11 mouse cellular contexts compared by ENCODE assay signal in genomic region chr17:83889329-83889690, GRCm38 (mm10). TPM values are rescaled to one million over a fixed set of nuclear protein-coding genes. Genes with fewer than 3 reads are reported as not detected.
DNase-seq lines count a peak whose midpoint lies in the region; ATAC-seq and TF ChIP-seq lines count a peak whose summit lies in the region.
"Had no signal": no experiment of that assay in that cellular context is flagged by ENCODE, and none has a peak within 500 bp of the region (broad histone marks: within the 10 kb centered on the region; RNA-seq: fewer than 3 reads in every experiment).

No protein-coding gene starts in this region.

- no peak for TF ChIP-seq CTCF in layer of hippocampus, adult 2 months (conservative IDR thresholded peaks at IDR 0.05)

- no peaks in the 10 kb centered on the region for H3K36me3 ChIP-seq in forebrain, embryonic 15.5 days
- no peaks in the 10 kb centered on the region for H3K36me3 ChIP-seq in forebrain, embryonic 11.5 days (ENCODE audit: control insufficient read depth, insufficient read depth, low read length)
- no peaks in the 10 kb centered on the region for H3K36me3 ChIP-seq in embryonic facial prominence, embryonic 14.5 days (ENCODE audit: control insufficient read depth, insufficient read depth, low read length)
- H3K36me3 ChIP-seq in limb, embryonic 13.5 days: no peaks in the 10 kb centered on the region

- H3K9ac ChIP-seq in forebrain, embryonic 15.5 days (replicated peaks): no peak overlapping the region
- no peak overlapping the region for H3K9ac ChIP-seq in forebrain, embryonic 11.5 days (ENCODE audit: low read length)
- H3K9ac ChIP-seq in embryonic facial prominence, embryonic 14.5 days (ENCODE audit: low read depth, low read length): no peak overlapping the region
- H3K9ac ChIP-seq in limb, embryonic 13.5 days: peak overlapping the region; percentile 8; the same call in 1 of the 2 replicates

- no peaks in the 10 kb centered on the region for H3K9me3 ChIP-seq in forebrain, embryonic 15.5 days
- H3K9me3 ChIP-seq in forebrain, embryonic 11.5 days (ENCODE audit: control insufficient read depth, low read length): no peaks in the 10 kb centered on the region
- H3K9me3 ChIP-seq in embryonic facial prominence, embryonic 14.5 days (ENCODE audit: control insufficient read depth, low read length): no peaks in the 10 kb centered on the region
- no peaks in the 10 kb centered on the region for H3K9me3 ChIP-seq in limb, embryonic 13.5 days

- no peak for DNase-seq in forebrain, embryonic 11.5 days (ENCODE audit: low spot score)
- no peak for DNase-seq in layer of hippocampus, adult 2 months (ENCODE audit: low spot score in 2 of 2)
- no peak for DNase-seq in layer of hippocampus, postnatal 36 days
- no peak for DNase-seq in embryonic facial prominence, embryonic 14.5 days (ENCODE audit: low spot score)
- DNase-seq: right cerebral cortex, postnatal 4 days had no signal

- H3K4me2 ChIP-seq in forebrain, embryonic 15.5 days (replicated peaks): no peak overlapping the region
- H3K4me2 ChIP-seq in forebrain, embryonic 11.5 days (ENCODE audit: low read depth, low read length, severe bottlenecking): no peak overlapping the region
- H3K4me2 ChIP-seq in embryonic facial prominence, embryonic 14.5 days (ENCODE audit: low read depth, low read length): no peak overlapping the region
- 0 out of 2 replicates have a peak overlapping the region, but pooled peaks have one; percentile 12 for H3K4me2 ChIP-seq in limb, embryonic 13.5 days (replicated peaks)

- peak; percentile 55; the same call in 1 of the 2 replicates for ATAC-seq in forebrain, embryonic 15.5 days (replicated peaks)
- ATAC-seq in forebrain, embryonic 11.5 days (replicated peaks; ENCODE audit: low FRiP score): no peak
- no peak for ATAC-seq in embryonic facial prominence, embryonic 14.5 days (ENCODE audit: low read depth)
- ATAC-seq in limb, embryonic 13.5 days (ENCODE audit: low FRiP score, low read depth): no peak
- no peak for ATAC-seq in monocyte, adult 5-6 weeks (replicated peaks; ENCODE audit: insufficient number of reproducible peaks, low FRiP score, low TSS enrichment, poor library complexity, severe bottlenecking)
- ATAC-seq in erythroblast, adult 5-6 weeks (replicated peaks; ENCODE audit: low FRiP score, poor library complexity, severe bottlenecking): no peak

- H3K4me3 ChIP-seq in forebrain, embryonic 15.5 days: no peak overlapping the region
- H3K4me3 ChIP-seq in forebrain, embryonic 11.5 days (ENCODE audit: low read depth, low read length): no peak overlapping the region
- no peak overlapping the region for H3K4me3 ChIP-seq in layer of hippocampus, adult 2 months
- no peak overlapping the region for H3K4me3 ChIP-seq in embryonic facial prominence, embryonic 14.5 days (ENCODE audit: low read depth, low read length)
- no peak overlapping the region for H3K4me3 ChIP-seq in limb, embryonic 13.5 days

- no peaks in the 10 kb centered on the region for H3K27me3 ChIP-seq in forebrain, embryonic 15.5 days
- no peaks in the 10 kb centered on the region for H3K27me3 ChIP-seq in forebrain, embryonic 11.5 days (ENCODE audit: control insufficient read depth, insufficient read depth, low read length)
- no peaks in the 10 kb centered on the region for H3K27me3 ChIP-seq in embryonic facial prominence, embryonic 14.5 days (replicated peaks; ENCODE audit: control insufficient read depth, insufficient read depth, low read length)
- H3K27me3 ChIP-seq in limb, embryonic 13.5 days: no peaks in the 10 kb centered on the region

- peaks cover 20% of the 10 kb centered on the region for H3K4me1 ChIP-seq in forebrain, embryonic 15.5 days
- H3K4me1 ChIP-seq in forebrain, embryonic 11.5 days (replicated peaks; ENCODE audit: control insufficient read depth, insufficient read depth, low read length): no peaks in the 10 kb centered on the region
- H3K4me1 ChIP-seq in embryonic facial prominence, embryonic 14.5 days (ENCODE audit: control insufficient read depth, insufficient read depth, low read length): peaks cover 28% of the 10 kb centered on the region
- H3K4me1 ChIP-seq in limb, embryonic 13.5 days: peaks cover 51% of the 10 kb centered on the region

- H3K27ac ChIP-seq in forebrain, embryonic 15.5 days (replicated peaks): peak overlapping the region; percentile 55
- no peak overlapping the region for H3K27ac ChIP-seq in forebrain, embryonic 11.5 days (ENCODE audit: low read depth, low read length)
- peak overlapping the region; percentile 89 for H3K27ac ChIP-seq in layer of hippocampus, adult 2 months
- H3K27ac ChIP-seq in embryonic facial prominence, embryonic 14.5 days (replicated peaks; ENCODE audit: low read depth, low read length): peak overlapping the region; percentile 80
- peak overlapping the region; percentile 83 for H3K27ac ChIP-seq in limb, embryonic 13.5 days
- H3K27ac ChIP-seq: macrophage had no signal

- 71% methylated on average over 5 of the region's 5 CpGs for WGBS in forebrain, embryonic 15.5 days
- WGBS in forebrain, embryonic 11.5 days: 91% methylated on average over 5 of the region's 5 CpGs
- WGBS in embryonic facial prominence, embryonic 14.5 days: 88% methylated on average over 5 of the region's 5 CpGs
- WGBS in limb, embryonic 13.5 days: 82% methylated on average over 5 of the region's 5 CpGs

RNA-seq across cellular contexts. Expression of gene Haao, which starts 41.5 kb away (rescaled TPM):
- polyA plus RNA-seq in forebrain, embryonic 15.5 days (2015; fragmentation: Nextera tagmentation; extraction: Ambion mirVana): 0.13 TPM in 1 of 2 replicates, not detected in the other
- not detected in 2 replicates for polyA plus RNA-seq in forebrain, embryonic 11.5 days (2014; fragmentation: Nextera tagmentation; extraction: Ambion mirVana)
- not detected for total RNA-seq in layer of hippocampus, adult 2 months (2021)
- not detected for total RNA-seq in layer of hippocampus, postnatal 36 days (2021)
- polyA plus RNA-seq in embryonic facial prominence, embryonic 14.5 days (2014; fragmentation: Nextera tagmentation; extraction: Ambion mirVana): 0.37 and 0.92 TPM in 2 replicates
- 1.3 TPM in 2 replicates for polyA plus RNA-seq in limb, embryonic 13.5 days (2015; fragmentation: Nextera tagmentation; extraction: Ambion mirVana)
- total RNA-seq in monocyte, adult 5-6 weeks (2017): 60.0 to 68.3 TPM (median 64.2 TPM) in 3 replicates
- 9.6 and 13.3 TPM in 2 replicates for total RNA-seq in erythroblast, adult 5-6 weeks (2015; ENCODE audit: low replicate concordance)
- 1.4 and 3.7 TPM in 2 replicates for total RNA-seq in erythroblast, adult 5-6 weeks (2017; ENCODE audit: low replicate concordance)
- total RNA-seq: heart, postnatal 14 days had no signal
